Mouse (Mus musculus) heart, adult 2 months (tissue): ENCODE measurements around the gene Rtn2.

Source experiments
- CTCF ChIP-seq: fragments of 200-600 bp; IDR thresholded peaks from 2 replicates; pipeline ENCODE4 v1.8.1; 2022; ENCODE audit warnings: antibody characterized with exemption, mild to moderate bottlenecking, moderate library complexity
- EP300 ChIP-seq: fragments of 200-500 bp; IDR thresholded peaks from 2 replicates; pipeline ENCODE4 v1.6.1; 2011; ENCODE audit warnings: low read depth, low read length, control low read depth; ENCODE audit not compliant: insufficient read depth
- POLR2A ChIP-seq: fragments of 200-500 bp; IDR thresholded peaks from 2 replicates; pipeline ENCODE4 v1.6.1; 2011; ENCODE audit warnings: mild to moderate bottlenecking, low read depth, low read length, control low read depth; ENCODE audit not compliant: insufficient read depth

DNA sequence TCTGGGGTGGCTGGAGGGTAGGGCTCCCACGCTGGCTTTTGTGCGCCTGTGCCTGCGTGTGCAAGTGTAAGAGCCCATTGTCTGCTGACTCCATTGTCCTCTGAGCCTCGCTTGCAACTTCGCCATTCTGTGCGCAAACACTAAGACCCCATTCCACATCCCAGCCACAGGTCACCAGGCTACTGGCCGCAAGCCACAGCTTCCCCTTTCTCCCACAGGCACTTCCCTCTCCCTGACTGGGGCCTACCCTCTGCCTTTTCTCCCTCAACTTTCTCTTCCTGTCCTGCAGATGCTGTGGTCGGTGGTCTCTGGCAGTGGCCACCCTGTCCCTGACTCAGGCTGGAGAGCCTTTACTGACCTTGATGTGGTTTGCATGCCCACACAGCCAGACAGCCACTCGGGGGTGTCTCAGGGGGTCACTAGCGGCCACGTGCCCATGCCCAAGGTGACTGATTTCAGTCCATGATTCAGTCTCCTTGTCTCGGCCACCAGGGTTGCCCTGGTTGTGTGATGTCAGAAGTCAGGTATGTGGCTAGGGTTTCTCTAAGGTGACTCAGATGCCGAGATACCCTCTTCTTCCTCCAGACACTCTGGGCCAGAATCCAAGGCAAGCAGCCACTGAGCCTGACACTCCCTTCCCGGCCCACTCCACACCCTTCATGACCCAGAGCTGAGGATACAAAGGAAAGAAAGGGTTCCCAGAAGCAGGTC lies 34.2 kb downstream of the Rtn2 start:
- TF ChIP-seq POLR2A (no peak), CTCF (no peak), EP300 (0 out of 2 replicates have a peak, but pooled peaks have one; percentile 38)
